Mouse (Mus musculus) testis, adult 2 months (tissue): ENCODE measurements around the gene Adamts20.
A peak's percentile ranks its signal among the peaks of the same experiment; 100 is the strongest.

Experiments
- CTCF ChIP-seq: fragments of 200-500 bp; IDR thresholded peaks from 2 replicates; pipeline ENCODE4 v1.5.1; 2012; ENCODE audit warnings: low read depth, mild to moderate bottlenecking, inconsistent platforms, low read length, moderate library complexity; ENCODE audit not compliant: control insufficient read depth, insufficient read depth, insufficient replicate concordance
- POLR2A ChIP-seq: fragments of 200-500 bp; IDR thresholded peaks from 2 replicates; pipeline ENCODE4 v1.6.1; 2012; ENCODE audit warnings: low read depth, mild to moderate bottlenecking, inconsistent platforms, low read length, moderate library complexity; ENCODE audit not compliant: control insufficient read depth

DNA sequence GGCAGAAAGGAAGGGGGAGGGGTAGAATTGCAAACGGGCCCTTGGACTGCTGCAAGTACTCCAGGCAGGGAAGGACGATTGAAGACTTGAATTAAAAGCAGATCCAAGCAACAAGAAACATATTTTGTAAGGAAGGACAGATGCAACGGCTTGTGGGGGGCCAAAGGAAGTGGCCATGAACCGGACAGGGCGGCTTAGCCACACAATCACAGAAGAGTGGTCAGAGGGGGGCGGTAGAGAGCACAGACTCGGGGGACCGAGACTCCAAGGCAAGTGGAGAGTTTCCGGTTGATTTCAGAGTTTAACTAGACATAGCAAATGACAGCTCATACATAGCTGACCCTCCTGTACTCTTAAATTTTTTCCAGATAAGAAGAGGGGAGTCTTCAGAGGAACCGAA is 30.7 kb upstream of the Adamts20 start:
- TF ChIP-seq CTCF (peak; percentile 65; the same call in 1 of the 2 replicates), POLR2A (no peak)
